Mouse (Mus musculus) right cerebral cortex, adult 2 months (tissue): ENCODE measurements at regions not wholly inside any gene's neighbourhood (a gene's known extent, or its start where the extent isn't known, plus 50 kb on each side); places are given as distances from the start of the nearest gene placed in this dataset.

Experiments
- DNase-seq, 2 experiments: peaks; one replicate each; pipeline ENCODE4 v3.0.0; 2021 to 2022; ENCODE audit warnings: low spot score in 2 of 2

GRCm38 (mm10) chr6:25321446-25321845 is 365.3 kb upstream of the Tmem229a start:
- DNase-seq: no peak

GRCm38 (mm10) chr6:25320291-25320844 is 364.3 kb upstream of the Tmem229a start:
- no peak for DNase-seq

- no peak for DNase-seq
Observed at GRCm38 (mm10) chr6:25307471-25307870, 351.4 kb upstream of the Tmem229a start.

GRCm38 (mm10) chr6:25304844-25305504 is 348.9 kb upstream of the Tmem229a start:
- DNase-seq: no peak

- DNase-seq: no peak
Observed at GRCm38 (mm10) chr6:25291613-25292012, 335.5 kb upstream of the Tmem229a start.

GRCm38 (mm10) chr6:25287591-25287990 is 331.5 kb upstream of the Tmem229a start:
- DNase-seq: no peak

- peak in 1 of 2 experiments; percentile 11 for DNase-seq
Observed at GRCm38 (mm10) chr6:25286313-25286712, 330.2 kb upstream of the Tmem229a start.

- no peak for DNase-seq
Observed at GRCm38 (mm10) chr6:25278509-25278908, 322.4 kb upstream of the Tmem229a start.

GRCm38 (mm10) chr6:25277703-25278447 is 321.8 kb upstream of the Tmem229a start:
- no peak for DNase-seq

- DNase-seq: peak; percentile 22 to 48
Observed at GRCm38 (mm10) chr6:25276221-25276620, 320.1 kb upstream of the Tmem229a start.

GRCm38 (mm10) chr6:25260559-25260958 is 304.5 kb upstream of the Tmem229a start:
- DNase-seq: no peak

- no peak for DNase-seq
Observed at GRCm38 (mm10) chr6:25255762-25256161, 299.7 kb upstream of the Tmem229a start.

GRCm38 (mm10) chr6:25237021-25237420 is 280.9 kb upstream of the Tmem229a start:
- DNase-seq: no peak

- no peak for DNase-seq
Observed at GRCm38 (mm10) chr6:25236616-25237015, 280.5 kb upstream of the Tmem229a start.
